In genomic region chr2:158064571-158065048, GRCm38 (mm10) we compare ENCODE assay signal across 10 mouse cellular contexts. TPM values are rescaled to one million over a fixed set of nuclear protein-coding genes. Genes with fewer than 3 reads are reported as not detected.
DNase-seq lines count a peak whose midpoint lies in the region; ATAC-seq and TF ChIP-seq lines count a peak whose summit lies in the region.
"Had no signal": no experiment of that assay in that cellular context is flagged by ENCODE, and none has a peak within 500 bp of the region (broad histone marks: within the 10 kb centered on the region; RNA-seq: fewer than 3 reads in every experiment).

No protein-coding gene starts in this region.

- H3K4me3 ChIP-seq in liver, adult 2 months (ENCODE audit: insufficient read depth, low read depth, low read length): no peak overlapping the region
- no peak overlapping the region for H3K4me3 ChIP-seq in liver, embryonic 11.5 days (ENCODE audit: low read depth, low read length)
- no peak overlapping the region for H3K4me3 ChIP-seq in forebrain, embryonic 12.5 days (replicated peaks)
- H3K4me3 ChIP-seq: embryonic facial prominence, embryonic 15.5 days had no signal

- WGBS in liver, adult 2 months: 8% methylated on average over 3 of the region's 3 CpGs
- 62% methylated on average over 3 of the region's 3 CpGs for WGBS in liver, embryonic 11.5 days
- WGBS in forebrain, embryonic 12.5 days: 76% methylated on average over 3 of the region's 3 CpGs

- TF ChIP-seq POLR2A in liver, adult 2 months (IDR thresholded peaks at IDR 0.05; ENCODE audit: extremely low read depth, insufficient read depth, low read length): no peak

- peaks cover 16% of the 10 kb centered on the region for H3K36me3 ChIP-seq in liver, adult 2 months (ENCODE audit: control insufficient read depth, insufficient read depth, low read length)
- H3K36me3 ChIP-seq in liver, embryonic 11.5 days (ENCODE audit: control insufficient read depth, insufficient read depth, low read length): peaks cover 15% of the 10 kb centered on the region
- peaks cover 63% of the 10 kb centered on the region for H3K36me3 ChIP-seq in forebrain, embryonic 12.5 days (replicated peaks)

- ATAC-seq in CD4-positive, CD25-positive, alpha-beta regulatory T cell, adult 4 months: no peak
- ATAC-seq in liver, embryonic 11.5 days (replicated peaks; ENCODE audit: low FRiP score): no peak
- ATAC-seq in forebrain, embryonic 12.5 days (ENCODE audit: low FRiP score): no peak

- H3K79me2 ChIP-seq in liver, adult 2 months (ENCODE audit: control insufficient read depth, insufficient read depth, low read length): peaks cover 8% of the 10 kb centered on the region; the same call in 1 of the 2 replicates

- no peaks in the 10 kb centered on the region for H3K27me3 ChIP-seq in liver, adult 2 months (ENCODE audit: control insufficient read depth, insufficient read depth, low read length)
- H3K27me3 ChIP-seq in liver, embryonic 11.5 days (replicated peaks; ENCODE audit: control insufficient read depth, insufficient read depth, low read length): no peaks in the 10 kb centered on the region
- H3K27me3 ChIP-seq in forebrain, embryonic 12.5 days: no peaks in the 10 kb centered on the region
- H3K27me3 ChIP-seq: embryonic facial prominence, embryonic 15.5 days had no signal

- peak; percentile 10 for DNase-seq in CD4-positive, CD25-positive, alpha-beta regulatory T cell, adult 2 months (ENCODE audit: low read depth, low spot score)
- DNase-seq in liver, adult 2 months (ENCODE audit: extremely low read depth, low read depth, low spot score): peak; percentile 86
- no peak for DNase-seq in liver, embryonic 11.5 days (ENCODE audit: low spot score)
- peak; percentile 16 to 34 for DNase-seq in heart, postnatal 36 days
- peak; percentile 62 for DNase-seq in lung, postnatal 36 days
- DNase-seq in thymus, postnatal 14 days: no peak

- peak; percentile 47; the same call in 1 of the 2 replicates for TF ChIP-seq CTCF in liver, adult 2 months (IDR thresholded peaks at IDR 0.05; ENCODE audit: low read depth, low read length)

- no peak overlapping the region for H3K4me2 ChIP-seq in liver, embryonic 11.5 days
- no peak overlapping the region for H3K4me2 ChIP-seq in forebrain, embryonic 12.5 days
- H3K4me2 ChIP-seq: embryonic facial prominence, embryonic 15.5 days had no signal

- no peaks in the 10 kb centered on the region for H3K9me3 ChIP-seq in liver, embryonic 11.5 days (ENCODE audit: control insufficient read depth, low read length)
- H3K9me3 ChIP-seq in forebrain, embryonic 12.5 days: no peaks in the 10 kb centered on the region
- H3K9me3 ChIP-seq: embryonic facial prominence, embryonic 15.5 days had no signal

- peaks cover 20% of the 10 kb centered on the region for H3K4me1 ChIP-seq in liver, adult 2 months (ENCODE audit: control insufficient read depth, insufficient read depth, low read length)
- no peaks in the 10 kb centered on the region for H3K4me1 ChIP-seq in liver, embryonic 11.5 days (replicated peaks; ENCODE audit: control insufficient read depth, insufficient read depth, low read length)
- peaks cover 7% of the 10 kb centered on the region; the same call in 1 of the 2 replicates for H3K4me1 ChIP-seq in forebrain, embryonic 12.5 days

- H3K27ac ChIP-seq in liver, adult 2 months (replicated peaks; ENCODE audit: insufficient read depth, low read depth, low read length): 0 out of 2 replicates have a peak overlapping the region, but pooled peaks have one; percentile 0
- H3K27ac ChIP-seq in liver, embryonic 11.5 days (ENCODE audit: low read depth, low read length): no peak overlapping the region
- no peak overlapping the region for H3K27ac ChIP-seq in forebrain, embryonic 12.5 days
- H3K27ac ChIP-seq: embryonic facial prominence, embryonic 15.5 days; macrophage had no signal

- no peak overlapping the region for H3K9ac ChIP-seq in liver, adult 2 months (ENCODE audit: low read depth, low read length)
- H3K9ac ChIP-seq in liver, embryonic 11.5 days (ENCODE audit: low read depth, low read length): no peak overlapping the region
- H3K9ac ChIP-seq in forebrain, embryonic 12.5 days: no peak overlapping the region
- H3K9ac ChIP-seq: embryonic facial prominence, embryonic 15.5 days had no signal

- intact Hi-C loops in heart, postnatal 36 days (cut with DNase I): loop anchor here (5.0 kb wide), 1 partner anchor 138 kb away; no protein-coding TSS in a partner anchor

RNA-seq across cellular contexts. Expression of gene Rprd1b, which starts 36.3 kb away (rescaled TPM):
- 10 to 100 TPM; 23.2 to 24.7 TPM for polyA plus RNA-seq in CD4-positive, CD25-positive, alpha-beta regulatory T cell, adult 4 months (2017; shearing (Covaris generic))
- 6.8 and 8.3 TPM in 2 replicates for total RNA-seq in liver, adult 2 months (2014; rRNA removed)
- polyA plus RNA-seq in liver, adult 2 months (2012; rRNA removed): 12.8 and 14.2 TPM in 2 replicates
- polyA plus RNA-seq in liver, embryonic 11.5 days (2014; fragmentation: Nextera tagmentation; extraction: Ambion mirVana): 48.2 and 52.5 TPM in 2 replicates
- 10 to 100 TPM; 28.3 to 37.7 TPM for total RNA-seq in heart, postnatal 36 days (2021)
- 61.1 and 66.3 TPM in 2 replicates for polyA plus RNA-seq in forebrain, embryonic 12.5 days (2016; fragmentation: Nextera tagmentation; extraction: Ambion mirVana)

RNA-seq across cellular contexts. Expression of gene Tti1, which starts 36.4 kb away (rescaled TPM):
- polyA plus RNA-seq in CD4-positive, CD25-positive, alpha-beta regulatory T cell, adult 4 months (2017; shearing (Covaris generic)): 10 to 100 TPM; 23.4 to 37.0 TPM
- 8.2 and 8.9 TPM in 2 replicates for total RNA-seq in liver, adult 2 months (2014; rRNA removed)
- 7.6 and 9.0 TPM in 2 replicates for polyA plus RNA-seq in liver, adult 2 months (2012; rRNA removed)
- polyA plus RNA-seq in liver, embryonic 11.5 days (2014; fragmentation: Nextera tagmentation; extraction: Ambion mirVana): 30.2 and 34.3 TPM in 2 replicates
- total RNA-seq in heart, postnatal 36 days (2021): 10 to 100 TPM; 22.8 to 22.9 TPM
- polyA plus RNA-seq in forebrain, embryonic 12.5 days (2016; fragmentation: Nextera tagmentation; extraction: Ambion mirVana): 34.5 and 38.2 TPM in 2 replicates

Comparison
In these comparisons a context has a peak if more than half of its experiments do, and no peak if none do; other contexts are left out.
1. DNase-seq: peak in CD4-positive, CD25-positive, alpha-beta regulatory T cell, adult 2 months (single experiment), liver, adult 2 months (single experiment), heart, postnatal 36 days (2 of 2) and lung, postnatal 36 days (single experiment); none in liver, embryonic 11.5 days (single experiment) and thymus, postnatal 14 days (single experiment).